Mouse (Mus musculus): ENCODE data around the gene Slc25a51. TPM values are rescaled to one million over a fixed set of nuclear protein-coding genes. Genes with fewer than 3 reads are reported as not detected.
"Not testable (repeated sequence)": the region's sequence is repeated elsewhere in the genome, so short reads cannot be mapped to it uniquely, and the experiment has no call there.

Slc25a51 gene
- polyA plus RNA-seq, 1 experiment from 2014 or later: 85.1 TPM

GRCm38 (mm10) chr4:45406397-45406796, 2.2 kb downstream of the Slc25a51 start:
- H3K9me3 ChIP-seq (replicated peaks): no peaks in the 10 kb centered on the region
- no peak overlapping the region for H3K27ac ChIP-seq
- H3K4me3 ChIP-seq: peak overlapping the region; percentile 13; the same call in 1 of the 2 replicates
- H3K27me3 ChIP-seq (ENCODE audit: low read depth, poor library complexity, severe bottlenecking): no peaks in the 10 kb centered on the region
- DNase-seq (ENCODE audit: low spot score): no peak
- peaks cover 39% of the 10 kb centered on the region for H3K36me3 ChIP-seq
- H3K4me1 ChIP-seq: peaks cover 36% of the 10 kb centered on the region
- WGBS: 91% methylated on average over 7 of the region's 7 CpGs

- H3K9me3 ChIP-seq (replicated peaks): no peaks in the 10 kb centered on the region
- peaks cover 36% of the 10 kb centered on the region for H3K4me1 ChIP-seq
- no peak overlapping the region for H3K27ac ChIP-seq
- H3K36me3 ChIP-seq: peaks cover 50% of the 10 kb centered on the region
- no peak for DNase-seq (ENCODE audit: low spot score)
- no peaks in the 10 kb centered on the region for H3K27me3 ChIP-seq (ENCODE audit: low read depth, poor library complexity, severe bottlenecking)
- no peak overlapping the region for H3K4me3 ChIP-seq
- 74% methylated on average over 7 of the region's 7 CpGs for WGBS
Measured at GRCm38 (mm10) chr4:45405315-45405714, 3.3 kb downstream of the Slc25a51 start.

DNA sequence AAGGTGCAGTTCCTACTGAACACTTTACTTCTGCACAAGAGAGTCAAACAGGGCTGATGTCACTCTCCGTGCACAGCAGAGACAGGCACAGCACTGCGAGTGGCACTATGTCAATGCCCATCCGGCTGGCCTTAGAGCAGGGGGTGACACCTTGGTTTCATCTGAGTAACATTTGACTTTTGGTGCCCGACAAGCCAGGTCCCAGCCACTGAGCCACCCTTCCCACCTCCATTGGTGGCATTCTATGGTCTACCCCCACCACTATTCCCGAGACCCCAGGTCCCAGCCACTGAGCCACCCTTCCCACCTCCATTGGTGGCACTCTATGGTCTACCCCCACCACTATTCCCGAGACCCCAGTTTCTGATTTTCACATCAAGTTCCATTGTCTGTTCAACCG, 4.5 kb downstream of the Slc25a51 start:
- Histone ChIP-seq H3K9me3 (replicated peaks) (no peaks in the 10 kb centered on the region), H3K27ac (no peak overlapping the region), H3K36me3 (peaks cover 62% of the 10 kb centered on the region), H3K4me3 (no peak overlapping the region), H3K27me3 (ENCODE audit: low read depth, poor library complexity, severe bottlenecking) (no peaks in the 10 kb centered on the region), H3K4me1 (peaks cover 30% of the 10 kb centered on the region)
- DNase-seq (ENCODE audit: low spot score): no peak
- WGBS: 97% methylated on average over 7 of the region's 7 CpGs

GRCm38 (mm10) chr4:45403499-45403878, 5.1 kb downstream of the Slc25a51 start:
- Histone ChIP-seq H3K27ac (no peak overlapping the region), H3K36me3 (peaks cover 68% of the 10 kb centered on the region), H3K9me3 (replicated peaks) (no peaks in the 10 kb centered on the region), H3K27me3 (ENCODE audit: low read depth, poor library complexity, severe bottlenecking) (no peaks in the 10 kb centered on the region), H3K4me1 (peaks cover 24% of the 10 kb centered on the region), H3K4me3 (no peak overlapping the region)
- 92% methylated on average over 7 of the region's 7 CpGs for WGBS
- DNase-seq (ENCODE audit: low spot score): no peak

DNA sequence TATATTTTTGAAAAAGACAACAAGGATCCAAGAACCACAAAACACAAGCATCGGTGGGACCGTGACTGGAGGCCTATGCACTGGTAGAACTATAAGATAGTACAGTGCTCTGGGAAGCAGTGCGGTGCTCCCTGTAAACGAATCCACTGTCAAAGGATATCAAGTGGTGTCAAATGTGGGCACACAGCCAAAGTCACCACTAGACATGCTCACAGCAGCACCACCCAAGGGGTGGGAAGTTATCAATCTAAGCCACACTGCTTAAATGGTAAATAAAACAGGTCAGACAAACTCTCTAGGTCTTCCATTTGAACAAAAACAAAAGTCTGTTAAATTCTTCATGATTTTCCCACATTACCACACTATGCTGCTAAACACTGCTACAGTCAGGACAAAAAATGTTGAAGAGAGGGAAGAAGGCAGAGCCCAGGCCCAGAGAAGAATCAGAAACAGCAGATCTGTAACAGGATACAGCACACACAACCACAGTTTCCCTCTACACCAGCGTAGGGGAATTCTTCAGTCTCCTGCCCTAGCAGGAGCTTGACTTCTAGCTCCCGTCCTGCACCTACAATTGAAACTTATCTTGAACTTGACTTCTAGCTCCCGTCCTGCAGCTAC, 5.6 kb downstream of the Slc25a51 start:
- Histone ChIP-seq H3K27me3 (ENCODE audit: low read depth, poor library complexity, severe bottlenecking) (no peaks in the 10 kb centered on the region), H3K9me3 (replicated peaks) (no peaks in the 10 kb centered on the region), H3K4me3 (no peak overlapping the region), H3K4me1 (peaks cover 22% of the 10 kb centered on the region), H3K27ac (no peak overlapping the region), H3K36me3 (peaks cover 73% of the 10 kb centered on the region)
- 91% methylated on average over 7 of the region's 7 CpGs for WGBS
- no peak for DNase-seq (ENCODE audit: low spot score)

- WGBS: 89% methylated on average over 4 of the region's 4 CpGs
- Histone ChIP-seq H3K27ac (no peak overlapping the region), H3K27me3 (ENCODE audit: low read depth, poor library complexity, severe bottlenecking) (no peaks in the 10 kb centered on the region), H3K36me3 (peaks cover 80% of the 10 kb centered on the region), H3K4me3 (no peak overlapping the region), H3K4me1 (peaks cover 15% of the 10 kb centered on the region), H3K9me3 (replicated peaks) (no peaks in the 10 kb centered on the region)
- DNase-seq (ENCODE audit: low spot score): no peak
Measured at GRCm38 (mm10) chr4:45402281-45402680, 6.3 kb downstream of the Slc25a51 start.

DNA sequence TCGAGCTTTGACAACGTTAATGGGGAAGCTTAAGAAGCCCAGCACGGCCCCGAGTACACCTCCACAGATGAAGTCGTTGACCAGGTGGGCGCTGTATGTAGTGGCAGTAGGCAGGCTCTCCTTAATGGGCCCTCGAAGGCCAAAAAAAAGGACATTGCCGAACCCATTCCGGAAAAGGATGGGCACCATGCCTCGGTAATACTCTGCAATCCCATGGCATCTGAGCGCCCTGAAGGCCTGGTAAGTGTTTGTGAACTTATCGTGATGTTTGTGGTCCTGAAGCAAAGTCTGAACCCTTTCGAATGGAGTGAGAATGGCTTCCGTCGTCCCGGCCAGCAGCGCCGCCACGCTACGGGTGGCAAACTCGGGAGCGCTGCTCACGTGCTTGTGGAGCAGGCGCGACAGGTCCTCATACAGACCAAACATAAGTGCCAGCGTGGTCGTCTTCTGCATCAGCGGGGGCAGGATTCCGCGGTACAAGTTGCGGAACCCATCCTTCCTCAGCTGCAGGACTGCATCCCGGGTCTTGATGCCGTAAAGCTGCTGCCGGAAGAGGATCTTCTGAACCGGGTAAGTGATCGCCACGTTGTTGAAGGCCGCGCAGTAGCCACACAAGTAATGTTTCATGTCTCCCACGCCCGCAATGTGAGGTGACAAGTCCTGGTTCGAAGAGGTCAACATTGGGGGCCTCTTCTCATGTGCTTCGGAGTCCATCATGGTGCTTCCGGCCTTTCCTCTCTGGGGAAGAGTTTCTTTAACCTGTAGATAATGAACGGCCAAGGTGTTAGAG, 8.9 kb downstream of the Slc25a51 start:
- Histone ChIP-seq H3K27ac (no peak overlapping the region), H3K4me1 (no peaks in the 10 kb centered on the region), H3K36me3 (peaks cover 95% of the 10 kb centered on the region), H3K9me3 (replicated peaks) (no peaks in the 10 kb centered on the region), H3K4me3 (no peak overlapping the region), H3K27me3 (ENCODE audit: low read depth, poor library complexity, severe bottlenecking) (no peaks in the 10 kb centered on the region)
- WGBS: 96% methylated on average over 45 of the region's 45 CpGs
- no peak for DNase-seq (ENCODE audit: low spot score)

GRCm38 (mm10) chr4:45398315-45398714, 10.3 kb downstream of the Slc25a51 start:
- 81% methylated on average over 5 of the region's 5 CpGs for WGBS
- not testable (repeated sequence) for H3K27me3 ChIP-seq (ENCODE audit: low read depth, poor library complexity, severe bottlenecking); H3K27ac ChIP-seq; H3K9me3 ChIP-seq (replicated peaks); H3K4me3 ChIP-seq; DNase-seq (ENCODE audit: low spot score); H3K4me1 ChIP-seq
- peaks cover 84% of the 10 kb centered on the region for H3K36me3 ChIP-seq

DNA sequence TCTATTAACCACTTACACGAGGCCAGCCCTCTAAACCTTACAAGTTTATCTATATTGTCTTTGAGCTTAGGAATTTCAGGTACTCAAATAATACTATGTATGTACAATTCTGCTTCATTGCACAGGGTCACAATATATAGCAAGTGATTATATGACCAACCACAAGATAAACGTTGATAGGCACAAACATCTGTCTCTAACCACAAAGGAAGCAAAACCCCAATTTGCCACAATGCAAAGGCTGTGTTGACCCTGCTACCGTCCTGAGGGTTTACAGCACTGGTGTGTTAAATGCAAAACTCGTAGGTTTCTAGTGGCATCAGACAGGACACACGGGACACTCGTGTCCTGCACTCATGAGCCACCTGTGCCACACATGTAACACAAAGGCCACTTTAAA, 12.4 kb downstream of the Slc25a51 start:
- not testable (repeated sequence) for H3K27me3 ChIP-seq (ENCODE audit: low read depth, poor library complexity, severe bottlenecking); H3K4me1 ChIP-seq; DNase-seq (ENCODE audit: low spot score); H3K27ac ChIP-seq; H3K4me3 ChIP-seq; H3K9me3 ChIP-seq (replicated peaks)
- H3K36me3 ChIP-seq: peaks cover 63% of the 10 kb centered on the region
- 89% methylated on average over 6 of the region's 6 CpGs for WGBS

GRCm38 (mm10) chr4:45393658-45394057, 14.9 kb downstream of the Slc25a51 start:
- Histone ChIP-seq H3K9me3 (replicated peaks) (no peaks in the 10 kb centered on the region), H3K27me3 (ENCODE audit: low read depth, poor library complexity, severe bottlenecking) (no peaks in the 10 kb centered on the region), H3K4me3 (no peak overlapping the region), H3K36me3 (peaks cover 38% of the 10 kb centered on the region), H3K4me1 (no peaks in the 10 kb centered on the region), H3K27ac (no peak overlapping the region)
- DNase-seq (ENCODE audit: low spot score): no peak
- WGBS: 88% methylated on average over 5 of the region's 5 CpGs

DNA sequence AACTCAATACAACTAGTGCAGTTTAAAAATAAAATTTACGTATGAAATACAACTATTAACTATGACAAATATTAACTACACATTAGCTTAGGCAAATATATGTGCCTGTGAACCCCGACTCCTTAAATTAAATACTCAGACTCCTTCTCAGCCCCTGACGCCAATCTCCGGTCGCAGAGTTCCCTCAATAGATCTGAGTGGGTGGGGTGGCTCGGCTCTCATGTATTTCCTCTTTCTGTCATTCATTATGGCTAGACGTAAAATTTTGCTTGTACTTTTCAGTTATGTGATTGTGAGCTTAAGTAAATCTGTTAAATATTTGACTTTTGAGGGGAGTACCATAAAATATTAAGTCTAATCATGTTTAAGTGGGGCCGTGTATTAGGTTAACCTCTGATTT, 15.6 kb downstream of the Slc25a51 start:
- no peaks in the 10 kb centered on the region for H3K9me3 ChIP-seq (replicated peaks)
- H3K27ac ChIP-seq: no peak overlapping the region
- WGBS: 90% methylated on average over 8 of the region's 8 CpGs
- H3K27me3 ChIP-seq (ENCODE audit: low read depth, poor library complexity, severe bottlenecking): no peaks in the 10 kb centered on the region
- H3K4me3 ChIP-seq: no peak overlapping the region
- no peaks in the 10 kb centered on the region for H3K4me1 ChIP-seq
- no peak for DNase-seq (ENCODE audit: low spot score)
- H3K36me3 ChIP-seq: peaks cover 31% of the 10 kb centered on the region

DNA sequence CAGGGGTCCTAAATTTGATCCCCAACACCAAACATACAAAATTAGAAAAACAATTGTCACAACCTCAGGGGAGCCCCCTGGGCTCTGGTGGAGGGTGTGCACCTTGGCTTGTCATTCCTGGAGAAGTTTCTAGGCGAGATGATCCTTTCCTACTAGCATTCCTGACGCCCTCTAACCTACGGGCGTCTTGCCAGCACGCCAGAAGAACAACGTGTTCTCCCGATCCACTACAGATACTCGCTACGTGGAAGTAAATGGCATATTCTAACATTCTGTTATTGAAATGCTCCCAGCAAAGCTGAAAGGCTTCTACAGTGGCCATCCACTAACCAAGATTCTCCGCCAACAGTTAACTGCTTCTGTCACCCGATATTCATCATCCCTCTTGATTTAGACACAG, 16.0 kb downstream of the Slc25a51 start:
- no peaks in the 10 kb centered on the region for H3K4me1 ChIP-seq
- no peaks in the 10 kb centered on the region for H3K9me3 ChIP-seq (replicated peaks)
- no peak overlapping the region for H3K27ac ChIP-seq
- no peaks in the 10 kb centered on the region for H3K27me3 ChIP-seq (ENCODE audit: low read depth, poor library complexity, severe bottlenecking)
- no peak overlapping the region for H3K4me3 ChIP-seq
- WGBS: 80% methylated on average over 11 of the region's 11 CpGs
- no peak for DNase-seq (ENCODE audit: low spot score)
- H3K36me3 ChIP-seq: peaks cover 27% of the 10 kb centered on the region

DNA sequence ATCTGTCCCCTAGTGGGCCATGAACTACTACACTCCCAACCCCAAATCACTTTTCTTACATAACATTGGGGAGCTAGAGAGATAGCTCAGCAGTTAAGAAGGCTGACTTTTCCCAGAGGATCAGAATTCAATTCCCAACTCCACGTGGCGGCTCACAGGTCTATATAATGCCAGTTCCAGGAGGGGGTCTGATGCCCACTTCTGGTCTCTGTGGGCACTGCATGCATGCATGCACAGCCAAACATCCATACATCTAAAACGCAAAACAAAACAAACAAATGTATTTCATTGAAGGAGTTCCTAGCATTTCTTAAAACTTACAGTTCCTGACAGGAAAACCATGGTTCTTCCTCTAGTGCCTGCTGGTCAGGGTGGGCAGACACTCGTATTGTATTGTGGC, 16.5 kb downstream of the Slc25a51 start:
- Histone ChIP-seq H3K27ac (no peak overlapping the region), H3K4me3 (no peak overlapping the region), H3K27me3 (ENCODE audit: low read depth, poor library complexity, severe bottlenecking) (no peaks in the 10 kb centered on the region), H3K4me1 (no peaks in the 10 kb centered on the region), H3K36me3 (peaks cover 22% of the 10 kb centered on the region), H3K9me3 (replicated peaks) (no peaks in the 10 kb centered on the region)
- 76% methylated on average over 4 of the region's 4 CpGs for WGBS
- no peak for DNase-seq (ENCODE audit: low spot score)
